Mouse (Mus musculus) spleen, adult 18-20 months (tissue): ENCODE measurements at regions not wholly inside any gene's neighbourhood (a gene's known extent, or its start where the extent isn't known, plus 50 kb on each side); places are given as distances from the start of the nearest gene placed in this dataset.

Experiments
- DNase-seq, 2 experiments: peaks; one replicate each; pipeline ENCODE4 v3.0.0; 2022; ENCODE audit warnings: mixed read lengths in 2 of 2

DNA sequence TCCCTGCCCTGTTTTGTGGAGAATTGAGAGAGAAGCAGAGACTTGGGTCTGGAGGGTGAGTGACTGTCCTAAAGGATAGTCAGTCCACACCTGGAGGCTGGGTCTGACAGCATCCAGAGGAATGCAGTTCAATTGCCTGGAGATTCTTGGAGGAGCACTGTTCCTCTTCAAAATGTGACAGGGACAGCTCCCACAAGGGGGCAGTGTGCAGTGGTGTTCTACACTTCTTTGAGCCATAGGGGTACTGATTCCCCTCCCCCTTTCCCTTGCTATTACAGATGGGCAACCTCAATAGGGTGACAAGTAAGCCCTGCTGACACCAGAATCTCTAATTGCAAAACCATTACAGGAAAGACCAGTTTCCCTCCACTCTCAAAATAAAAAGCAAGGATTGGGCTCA is 63.7 kb upstream of the Gm773 start:
- DNase-seq = no peak

DNA sequence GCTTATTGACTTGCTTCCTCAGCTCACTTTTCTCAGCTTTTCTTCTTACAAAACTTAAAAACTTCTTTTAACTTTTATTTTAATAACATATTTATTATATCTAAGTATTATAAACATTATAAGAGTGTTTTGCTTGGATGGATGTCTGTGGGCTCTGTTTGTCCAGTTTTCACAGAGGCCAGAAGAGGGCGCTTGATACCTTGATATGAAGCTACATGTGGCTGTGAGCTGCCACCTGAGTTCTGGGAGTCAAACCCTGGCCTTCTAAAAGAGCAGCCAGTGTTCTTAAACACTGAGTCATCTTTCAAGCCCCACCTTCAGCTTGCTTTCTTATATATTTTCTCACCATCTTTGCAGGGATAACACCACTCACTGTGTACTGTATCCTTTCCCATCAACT is 61.5 kb upstream of the Gm773 start:
- peak in 1 of 2 experiments; percentile 1 for DNase-seq

DNA sequence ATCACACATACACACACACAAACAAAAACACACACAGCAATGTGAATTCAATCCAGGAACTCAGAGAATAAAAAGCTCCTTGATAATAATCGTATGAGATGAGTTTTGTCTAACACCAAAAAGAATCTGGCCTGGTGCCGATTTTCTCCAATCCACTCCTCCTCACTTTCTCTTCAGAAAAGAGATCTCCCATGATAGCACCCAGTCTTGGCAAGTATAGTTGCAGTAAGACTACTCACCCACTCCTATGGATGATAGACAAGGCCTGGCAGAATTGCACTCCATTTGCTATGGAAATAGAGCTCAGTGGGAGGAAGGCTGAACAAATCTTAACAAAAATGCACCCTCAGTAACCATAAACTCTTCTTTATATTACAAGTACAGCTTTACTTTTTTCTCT is 57.0 kb upstream of the Gm773 start:
- DNase-seq = no peak
